Mouse (Mus musculus): ENCODE measurements at regions not wholly inside any gene's neighbourhood (a gene's known extent, or its start where the extent isn't known, plus 50 kb on each side); places are given as distances from the start of the nearest gene placed in this dataset.
"Not testable (repeated sequence)": the region's sequence is repeated elsewhere in the genome, so short reads cannot be mapped to it uniquely, and the experiment has no call there.

GRCm38 (mm10) chr12:119708715-119709114 lies 236.9 kb upstream of the Tmem196 start:
- DNase-seq, result not testable (repeated sequence)

GRCm38 (mm10) chr12:119730789-119731188 lies 214.8 kb upstream of the Tmem196 start:
- no peak for DNase-seq

- DNase-seq, result no peak
Observed at GRCm38 (mm10) chr12:119762580-119762979, 183.0 kb upstream of the Tmem196 start.

- no peak for DNase-seq
Observed at GRCm38 (mm10) chr12:119763292-119763976, 182.2 kb upstream of the Tmem196 start.

- no peak for DNase-seq
Observed at GRCm38 (mm10) chr12:119777559-119777958, 168.1 kb upstream of the Tmem196 start.

- DNase-seq, result peak; percentile 7
Observed at GRCm38 (mm10) chr12:119807692-119808091, 137.9 kb upstream of the Tmem196 start.

GRCm38 (mm10) chr12:119816225-119816624 lies 129.4 kb upstream of the Tmem196 start:
- no peak for DNase-seq

- no peak for DNase-seq
Observed at GRCm38 (mm10) chr12:119839119-119839518, 106.5 kb upstream of the Tmem196 start.

- no peak for DNase-seq
Observed at GRCm38 (mm10) chr12:119881744-119882143, 63.9 kb upstream of the Tmem196 start.

- no peak for DNase-seq
Observed at GRCm38 (mm10) chr12:119890030-119890429, 55.6 kb upstream of the Tmem196 start.
